Mouse (Mus musculus) E14TG2a.4 (cell line): ENCODE data around the gene Ndrg4.

ENCODE experiments used
- CTCF ChIP-seq: conservative IDR thresholded peaks from 2 replicates; pipeline ENCODE4 v1.5.1; 2014; ENCODE audit warnings: low read length
- POU5F1 ChIP-seq: IDR thresholded peaks from 2 replicates; pipeline ENCODE4 v1.6.1; 2014; ENCODE audit warnings: low read length, borderline replicate concordance

DNA sequence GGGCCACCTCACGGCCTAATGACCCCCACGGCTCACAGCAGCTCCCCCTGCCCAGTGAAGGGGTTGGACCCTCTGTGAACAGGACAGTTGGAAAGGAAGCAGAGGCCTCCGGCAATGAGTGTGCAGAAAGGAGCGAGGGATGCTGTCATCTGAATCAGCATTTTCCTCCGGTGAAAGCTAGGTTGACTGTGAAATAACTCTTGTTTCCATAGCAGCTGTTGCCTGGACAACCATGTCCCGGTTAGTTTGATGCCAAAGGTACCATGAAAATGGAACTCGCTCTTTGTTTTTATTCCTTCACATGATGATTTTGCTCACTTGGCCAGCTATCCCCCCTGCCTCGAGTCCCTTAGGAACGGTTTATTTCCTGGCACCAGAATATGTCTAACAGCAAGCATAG, 23.5 kb downstream of the Ndrg4 start:
- TF ChIP-seq CTCF (no peak), POU5F1 (no peak)
